Mouse (Mus musculus): ENCODE results near the gene Aoah. TPM values are rescaled to one million over a fixed set of nuclear protein-coding genes. Genes with fewer than 3 reads are reported as not detected.

Gene Aoah
- polyA plus RNA-seq (2016; fragmentation: Nextera tagmentation; extraction: Ambion mirVana): 0.48 and 0.72 TPM in 2 replicates

DNA sequence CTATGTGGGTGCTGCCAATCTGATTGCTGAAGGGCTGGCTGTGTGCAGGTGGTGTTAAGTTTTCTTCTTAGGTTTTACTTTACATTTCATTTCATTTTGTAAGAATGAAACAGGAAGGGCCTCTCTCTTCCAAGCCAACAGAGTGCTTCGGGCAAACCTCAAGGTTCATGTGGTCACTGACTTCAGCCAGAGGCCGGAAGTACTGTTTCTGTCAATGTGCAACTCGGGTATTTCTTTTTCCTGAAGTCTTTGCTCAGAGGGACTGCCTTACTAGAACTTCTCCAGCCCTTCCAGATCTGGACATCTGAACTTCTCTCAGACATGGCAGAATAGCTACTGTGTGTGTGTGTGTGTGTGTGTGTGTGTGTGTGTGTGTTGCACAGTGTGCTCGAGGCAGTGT lies at the start of gene Aoah:
Gene Aoah, plus strand, starts transcription at position 213 of the 400 bp plus-strand sequence.
- no peaks in the 10 kb centered on the region for H3K4me1 ChIP-seq
- no peaks in the 10 kb centered on the region for H3K36me3 ChIP-seq
- no peak within 1 kb of the TSS for H3K4me3 ChIP-seq
- no peak for DNase-seq (ENCODE audit: low spot score)
- no peaks in the 10 kb centered on the region for H3K27me3 ChIP-seq (ENCODE audit: low read depth, poor library complexity, severe bottlenecking)
- no peak within 1 kb of the TSS for H3K27ac ChIP-seq (replicated peaks)
- WGBS: 85% methylated on average over 4 of the region's 4 CpGs
- H3K9me3 ChIP-seq (replicated peaks): no peaks in the 10 kb centered on the region

GRCm38 (mm10) chr13:20754843-20755242 lies 39.1 kb upstream of the Aoah start:
- no peaks in the 10 kb centered on the region for H3K36me3 ChIP-seq
- H3K4me1 ChIP-seq: no peaks in the 10 kb centered on the region
- H3K4me3 ChIP-seq: no peak overlapping the region
- no peak overlapping the region for H3K27ac ChIP-seq (replicated peaks)
- DNase-seq (ENCODE audit: low spot score): no peak
- H3K9me3 ChIP-seq (replicated peaks): no peaks in the 10 kb centered on the region
- 65% methylated on average over 1 of the region's 1 CpGs for WGBS
- H3K27me3 ChIP-seq (ENCODE audit: low read depth, poor library complexity, severe bottlenecking): no peaks in the 10 kb centered on the region

DNA sequence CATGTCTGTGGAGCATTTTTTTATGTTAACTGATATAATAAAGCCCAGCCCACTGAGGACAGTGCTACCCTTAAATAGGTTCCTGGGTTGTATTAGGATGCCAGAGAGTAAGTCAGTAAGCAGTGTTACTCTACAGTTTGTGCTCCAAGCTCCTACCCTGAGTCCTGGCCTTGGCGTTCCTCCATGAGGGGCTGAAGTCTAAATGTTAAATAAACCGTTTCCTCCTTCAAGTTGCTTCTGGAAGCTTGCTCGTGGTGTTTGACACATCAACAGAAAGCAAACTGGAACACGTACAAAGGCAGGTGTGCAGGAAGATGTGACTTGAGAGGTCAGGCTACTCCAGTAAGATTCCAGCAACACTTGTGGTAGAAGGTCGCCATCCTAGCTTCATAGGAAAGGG lies 10.3 kb upstream of the Aoah start:
- 83% methylated on average over 5 of the region's 5 CpGs for WGBS
- no peaks in the 10 kb centered on the region for H3K27me3 ChIP-seq (ENCODE audit: low read depth, poor library complexity, severe bottlenecking)
- DNase-seq (ENCODE audit: low spot score): no peak
- peaks cover 9% of the 10 kb centered on the region; the same call in 1 of the 2 replicates for H3K4me1 ChIP-seq
- no peaks in the 10 kb centered on the region for H3K9me3 ChIP-seq (replicated peaks)
- H3K4me3 ChIP-seq: no peak overlapping the region
- no peak overlapping the region for H3K27ac ChIP-seq (replicated peaks)
- H3K36me3 ChIP-seq: no peaks in the 10 kb centered on the region

GRCm38 (mm10) chr13:20784060-20784459 lies 9.9 kb upstream of the Aoah start:
- H3K27me3 ChIP-seq (ENCODE audit: low read depth, poor library complexity, severe bottlenecking): no peaks in the 10 kb centered on the region
- 91% methylated on average over 6 of the region's 6 CpGs for WGBS
- DNase-seq (ENCODE audit: low spot score): no peak
- no peak overlapping the region for H3K4me3 ChIP-seq
- H3K4me1 ChIP-seq: peaks cover 9% of the 10 kb centered on the region; the same call in 1 of the 2 replicates
- no peaks in the 10 kb centered on the region for H3K36me3 ChIP-seq
- H3K9me3 ChIP-seq (replicated peaks): no peaks in the 10 kb centered on the region
- H3K27ac ChIP-seq (replicated peaks): no peak overlapping the region

GRCm38 (mm10) chr13:20785960-20786359 lies 8.0 kb upstream of the Aoah start:
- 83% methylated on average over 7 of the region's 7 CpGs for WGBS
- H3K27ac ChIP-seq (replicated peaks): no peak overlapping the region
- no peaks in the 10 kb centered on the region for H3K27me3 ChIP-seq (ENCODE audit: low read depth, poor library complexity, severe bottlenecking)
- H3K36me3 ChIP-seq: no peaks in the 10 kb centered on the region
- no peak for DNase-seq (ENCODE audit: low spot score)
- H3K4me3 ChIP-seq: no peak overlapping the region
- H3K9me3 ChIP-seq (replicated peaks): no peaks in the 10 kb centered on the region
- peaks cover 9% of the 10 kb centered on the region; the same call in 1 of the 2 replicates for H3K4me1 ChIP-seq

GRCm38 (mm10) chr13:20786825-20787245 lies 7.1 kb upstream of the Aoah start:
- no peaks in the 10 kb centered on the region for H3K9me3 ChIP-seq (replicated peaks)
- H3K4me3 ChIP-seq: no peak overlapping the region
- H3K27ac ChIP-seq (replicated peaks): no peak overlapping the region
- no peaks in the 10 kb centered on the region for H3K36me3 ChIP-seq
- 79% methylated on average over 1 of the region's 1 CpGs for WGBS
- H3K4me1 ChIP-seq: peaks cover 9% of the 10 kb centered on the region; the same call in 1 of the 2 replicates
- no peaks in the 10 kb centered on the region for H3K27me3 ChIP-seq (ENCODE audit: low read depth, poor library complexity, severe bottlenecking)
- no peak for DNase-seq (ENCODE audit: low spot score)

DNA sequence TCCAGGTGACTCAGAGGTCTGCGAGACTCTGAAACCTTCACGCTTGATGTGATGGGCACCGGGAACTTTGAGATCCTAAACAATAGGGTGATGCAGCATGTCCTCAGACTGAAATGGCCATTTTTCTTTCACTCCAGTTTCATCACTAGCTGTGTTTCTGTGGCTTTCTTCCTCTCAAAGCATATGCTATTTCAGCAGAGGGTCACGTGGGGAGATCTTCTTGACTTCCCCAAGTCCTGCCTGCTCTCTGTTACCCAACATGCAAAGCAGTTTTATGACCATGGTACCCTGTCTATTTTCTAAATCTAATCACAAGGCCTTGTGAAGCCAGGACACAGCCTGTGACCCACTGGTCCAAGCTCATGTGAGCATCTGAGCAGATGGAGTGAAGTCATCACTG lies 6.0 kb upstream of the Aoah start:
- WGBS: 85% methylated on average over 4 of the region's 4 CpGs
- H3K27ac ChIP-seq (replicated peaks): no peak overlapping the region
- H3K4me3 ChIP-seq: no peak overlapping the region
- H3K4me1 ChIP-seq: peaks cover 9% of the 10 kb centered on the region; the same call in 1 of the 2 replicates
- DNase-seq (ENCODE audit: low spot score): no peak
- no peaks in the 10 kb centered on the region for H3K9me3 ChIP-seq (replicated peaks)
- H3K27me3 ChIP-seq (ENCODE audit: low read depth, poor library complexity, severe bottlenecking): no peaks in the 10 kb centered on the region
- H3K36me3 ChIP-seq: no peaks in the 10 kb centered on the region

- no peaks in the 10 kb centered on the region for H3K9me3 ChIP-seq (replicated peaks)
- no peaks in the 10 kb centered on the region for H3K27me3 ChIP-seq (ENCODE audit: low read depth, poor library complexity, severe bottlenecking)
- no peaks in the 10 kb centered on the region for H3K36me3 ChIP-seq
- H3K27ac ChIP-seq (replicated peaks): no peak overlapping the region
- H3K4me1 ChIP-seq: peaks cover 6% of the 10 kb centered on the region; the same call in 1 of the 2 replicates
- H3K4me3 ChIP-seq: no peak overlapping the region
- WGBS: 86% methylated on average over 3 of the region's 3 CpGs
- no peak for DNase-seq (ENCODE audit: low spot score)
Measured at GRCm38 (mm10) chr13:20796651-20797050, 2.7 kb downstream of the Aoah start.

GRCm38 (mm10) chr13:20798536-20798935 lies 4.6 kb downstream of the Aoah start:
- DNase-seq (ENCODE audit: low spot score): no peak
- Histone ChIP-seq H3K4me1 (peaks cover 6% of the 10 kb centered on the region; the same call in 1 of the 2 replicates), H3K9me3 (replicated peaks) (no peaks in the 10 kb centered on the region), H3K27me3 (ENCODE audit: low read depth, poor library complexity, severe bottlenecking) (no peaks in the 10 kb centered on the region), H3K27ac (replicated peaks) (no peak overlapping the region), H3K4me3 (no peak overlapping the region), H3K36me3 (no peaks in the 10 kb centered on the region)
- 60% methylated on average over 2 of the region's 2 CpGs for WGBS

- WGBS: 83% methylated on average over 3 of the region's 3 CpGs
- no peaks in the 10 kb centered on the region for H3K27me3 ChIP-seq (ENCODE audit: low read depth, poor library complexity, severe bottlenecking)
- H3K4me1 ChIP-seq: peaks cover 6% of the 10 kb centered on the region; the same call in 1 of the 2 replicates
- no peak overlapping the region for H3K27ac ChIP-seq (replicated peaks)
- H3K4me3 ChIP-seq: no peak overlapping the region
- H3K9me3 ChIP-seq (replicated peaks): no peaks in the 10 kb centered on the region
- no peaks in the 10 kb centered on the region for H3K36me3 ChIP-seq
- no peak for DNase-seq (ENCODE audit: low spot score)
Measured at GRCm38 (mm10) chr13:20799772-20800171, 5.9 kb downstream of the Aoah start.

DNA sequence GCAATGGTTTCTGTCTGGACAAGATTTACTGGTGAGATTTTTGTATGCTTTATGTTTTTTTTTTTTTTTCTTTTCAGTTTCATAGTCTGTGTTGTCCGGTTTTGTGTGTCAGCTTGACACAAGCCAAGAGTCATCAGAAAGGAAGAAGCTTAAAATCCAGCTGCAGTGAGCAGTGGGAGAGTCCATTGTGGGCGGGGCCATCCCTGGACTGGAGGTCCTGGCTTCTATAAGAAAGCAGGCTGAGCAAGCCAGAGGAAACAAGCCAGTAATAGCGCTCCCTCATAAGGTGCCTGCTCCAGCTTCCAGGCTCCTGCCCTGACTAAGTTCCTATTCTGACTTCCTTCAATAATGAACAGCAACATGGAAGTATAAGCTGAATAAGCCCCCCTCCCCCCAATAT lies 6.7 kb downstream of the Aoah start:
- H3K4me3 ChIP-seq: no peak overlapping the region
- H3K36me3 ChIP-seq: no peaks in the 10 kb centered on the region
- no peaks in the 10 kb centered on the region for H3K9me3 ChIP-seq (replicated peaks)
- no peak overlapping the region for H3K27ac ChIP-seq (replicated peaks)
- no peak for DNase-seq (ENCODE audit: low spot score)
- WGBS: 70% methylated on average over 3 of the region's 3 CpGs
- H3K27me3 ChIP-seq (ENCODE audit: low read depth, poor library complexity, severe bottlenecking): no peaks in the 10 kb centered on the region
- H3K4me1 ChIP-seq: peaks cover 6% of the 10 kb centered on the region; the same call in 1 of the 2 replicates

DNA sequence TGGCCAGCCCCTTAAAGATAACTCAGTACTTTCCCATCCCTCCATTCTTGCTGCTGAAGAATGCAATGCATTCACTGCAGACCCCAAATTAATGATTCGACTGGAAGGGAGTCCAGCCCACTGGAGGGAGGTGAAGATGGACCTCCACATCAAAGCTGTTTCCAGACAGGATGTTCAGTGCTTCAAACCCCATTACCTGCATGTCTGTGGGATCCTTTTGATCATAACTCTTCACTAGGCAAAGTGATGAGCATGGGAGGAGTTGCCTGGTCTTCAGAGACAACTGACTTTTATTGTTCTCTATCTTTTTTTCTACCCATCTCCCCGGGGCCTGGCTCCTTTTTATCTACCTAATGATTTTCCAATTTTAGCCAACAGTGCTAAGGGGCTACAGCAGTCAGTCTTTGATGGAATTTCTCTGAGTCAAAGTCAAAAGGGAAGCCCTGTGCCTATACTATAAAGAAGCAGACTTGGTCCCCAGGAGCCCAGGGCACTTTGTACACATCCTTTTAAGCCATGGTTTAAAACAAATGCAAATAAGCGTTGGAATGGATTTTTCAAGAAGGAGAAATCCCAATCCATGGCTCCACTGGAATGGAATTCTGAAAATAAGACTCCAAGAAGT lies 18.0 kb downstream of the Aoah start:
- H3K27me3 ChIP-seq (ENCODE audit: low read depth, poor library complexity, severe bottlenecking): no peaks in the 10 kb centered on the region
- H3K27ac ChIP-seq (replicated peaks): no peak overlapping the region
- DNase-seq (ENCODE audit: low spot score): no peak
- WGBS: 80% methylated on average over 3 of the region's 3 CpGs
- H3K4me1 ChIP-seq: no peaks in the 10 kb centered on the region
- no peak overlapping the region for H3K4me3 ChIP-seq
- H3K9me3 ChIP-seq (replicated peaks): no peaks in the 10 kb centered on the region
- no peaks in the 10 kb centered on the region for H3K36me3 ChIP-seq

DNA sequence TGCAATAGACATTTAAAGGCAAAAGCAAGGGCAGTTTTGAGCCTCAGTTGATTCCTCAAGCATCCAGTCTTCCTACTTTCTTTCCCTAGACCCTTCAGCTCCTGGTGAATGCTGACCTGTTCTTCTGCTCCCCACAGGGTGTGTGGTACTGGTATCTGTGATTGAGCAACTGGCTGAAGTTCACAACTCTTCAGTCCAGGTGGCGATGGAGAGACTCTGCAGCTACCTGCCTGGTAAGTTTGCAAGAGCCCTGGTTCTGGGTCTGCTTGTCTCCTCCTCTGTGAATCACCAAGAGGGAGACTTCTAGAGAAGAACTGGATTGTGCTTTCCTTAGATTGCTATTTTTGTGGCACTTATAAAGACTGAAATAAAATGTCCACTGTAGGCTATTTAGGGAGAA lies 22.5 kb downstream of the Aoah start:
- H3K4me1 ChIP-seq: no peaks in the 10 kb centered on the region
- H3K27me3 ChIP-seq (ENCODE audit: low read depth, poor library complexity, severe bottlenecking): no peaks in the 10 kb centered on the region
- no peak overlapping the region for H3K27ac ChIP-seq (replicated peaks)
- no peak overlapping the region for H3K4me3 ChIP-seq
- no peaks in the 10 kb centered on the region for H3K36me3 ChIP-seq
- no peaks in the 10 kb centered on the region for H3K9me3 ChIP-seq (replicated peaks)
- DNase-seq (ENCODE audit: low spot score): no peak
- 54% methylated on average over 1 of the region's 1 CpGs for WGBS
